Mouse (Mus musculus) brain, embryonic 18.5 days (tissue): ENCODE data around the gene Cog5.

Experiments used
- DNase-seq: peaks from one replicate; pipeline ENCODE4 v3.0.0-alpha.2; 2012; ENCODE audit warnings: low read depth, low spot score

Cog5 gene

DNA sequence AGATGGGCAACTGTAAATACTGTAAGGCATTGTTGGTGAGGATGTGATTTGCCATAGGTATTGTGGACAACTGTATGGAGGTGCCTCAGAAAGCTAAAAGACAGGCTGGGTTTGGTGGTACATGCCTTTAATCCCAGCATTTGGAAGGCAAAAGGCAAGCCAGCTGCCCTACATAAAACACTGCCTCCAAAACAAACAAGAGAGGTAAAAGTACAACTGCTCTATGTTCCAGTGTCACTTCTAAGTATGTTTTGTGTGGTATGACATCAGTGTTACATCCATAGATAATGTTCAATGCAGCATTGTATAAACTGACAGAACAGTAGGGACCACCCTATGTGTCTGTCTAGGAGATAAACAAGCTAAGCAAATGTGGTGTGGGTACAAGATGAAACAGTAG, 237.4 kb downstream of the Cog5 start:
- no peak for DNase-seq

DNA sequence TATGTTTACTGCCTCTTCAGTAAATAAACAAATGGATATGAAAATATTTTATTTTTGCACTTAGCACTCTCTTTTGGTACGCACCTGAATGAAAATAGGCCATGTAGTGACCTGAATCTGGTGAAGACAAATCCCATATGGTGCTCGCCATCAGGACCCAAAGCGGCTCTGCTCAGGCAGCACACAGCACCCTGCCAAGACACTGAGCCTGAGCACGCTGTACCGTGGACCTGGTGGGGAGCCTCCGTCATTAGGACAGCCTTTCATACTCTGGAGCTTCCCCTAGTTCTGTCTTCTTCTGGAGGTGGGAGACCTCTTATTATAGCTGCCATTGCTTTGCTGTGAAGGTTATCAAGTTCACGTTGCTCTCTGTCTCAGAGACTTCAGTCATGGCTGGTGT, 238.1 kb downstream of the Cog5 start:
- no peak for DNase-seq

DNA sequence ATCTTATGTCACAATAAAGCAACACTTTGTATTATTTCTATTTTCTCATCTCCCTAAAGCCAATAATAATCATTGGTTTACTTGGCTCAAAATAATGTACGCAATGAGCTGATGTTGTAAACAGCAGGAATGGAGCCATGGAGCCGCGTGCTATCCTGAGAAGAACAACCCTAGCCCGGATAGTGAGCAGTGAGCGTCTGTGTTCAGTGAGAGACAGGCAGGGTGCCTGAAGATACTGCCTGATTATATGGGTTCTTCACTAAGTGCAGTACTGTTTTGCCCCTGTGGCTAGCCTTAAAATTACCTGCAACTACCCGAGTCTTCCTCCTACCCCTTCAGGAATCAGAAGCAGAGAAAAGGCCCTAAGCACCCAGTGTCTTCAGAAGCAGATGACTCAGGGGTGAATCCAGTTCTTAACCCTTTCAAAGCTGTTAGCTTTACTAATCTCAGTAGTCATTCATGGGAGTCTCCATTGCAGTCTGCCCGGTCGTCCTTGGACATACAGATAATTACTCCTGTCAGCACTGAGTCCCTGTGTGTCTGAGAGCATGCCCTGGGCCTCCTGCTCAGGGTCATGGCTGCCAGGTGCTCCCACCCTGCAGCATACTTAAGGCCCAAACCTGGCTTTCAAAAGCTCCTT, 240.5 kb downstream of the Cog5 start:
- DNase-seq = no peak

DNA sequence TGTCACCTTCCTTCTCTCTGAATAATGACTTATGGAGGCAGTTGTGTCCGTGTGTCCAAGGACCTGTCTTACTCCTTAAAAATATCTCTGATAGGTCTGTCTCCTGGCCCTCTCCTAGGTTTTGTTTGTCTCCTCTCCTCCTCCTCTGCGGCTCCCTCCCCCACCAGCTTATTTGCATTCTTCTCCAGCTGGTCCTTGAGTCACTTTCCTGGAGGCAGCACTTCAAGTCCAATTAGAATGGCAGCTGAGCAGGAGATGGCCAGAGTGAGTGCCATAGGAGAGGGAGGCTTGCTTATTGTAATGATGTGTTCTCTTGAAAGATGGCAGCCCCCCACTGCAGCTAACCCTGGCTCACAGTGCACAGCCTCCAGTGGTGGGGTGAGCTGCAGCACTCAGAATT, 241.2 kb downstream of the Cog5 start:
- DNase-seq = no peak

DNA sequence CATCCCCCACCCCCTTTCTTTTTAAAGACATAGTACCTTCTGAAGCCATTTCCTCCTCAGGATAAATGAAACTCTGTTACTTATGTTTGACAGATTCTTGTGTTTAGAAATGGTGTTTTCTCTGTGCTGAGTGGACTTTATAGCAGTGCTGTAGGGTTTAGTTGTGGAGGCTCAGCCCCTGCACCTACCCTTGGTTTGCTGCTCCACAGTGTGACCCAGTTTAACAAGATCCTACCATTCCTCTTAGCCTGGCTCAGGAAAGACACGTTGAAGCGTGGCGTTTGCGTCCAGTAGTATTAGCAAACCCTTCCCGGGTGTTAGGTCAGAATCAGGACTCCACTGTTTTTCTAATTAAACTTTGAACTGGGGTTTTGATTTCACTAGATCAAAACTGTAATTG, 241.6 kb downstream of the Cog5 start:
- no peak for DNase-seq

DNA sequence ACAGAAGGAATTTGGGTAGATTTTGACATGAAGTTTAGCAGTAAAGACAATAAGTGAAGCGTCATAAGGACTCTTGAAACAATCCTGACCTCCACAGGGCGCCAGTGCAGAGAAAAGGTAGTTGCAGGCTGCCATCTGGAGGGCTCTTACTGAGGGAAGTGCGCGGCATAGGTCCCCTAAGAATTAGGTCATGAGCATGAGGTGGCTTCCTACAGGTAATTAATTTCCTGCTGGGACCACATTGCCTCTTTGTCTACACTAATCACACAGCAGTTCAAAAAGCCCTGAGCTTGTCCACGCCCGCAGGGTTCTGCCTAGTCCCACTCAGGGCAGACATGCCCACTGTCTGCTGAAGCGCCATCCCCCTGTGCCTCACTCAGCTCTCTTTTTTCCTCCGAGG, 242.3 kb downstream of the Cog5 start:
- no peak for DNase-seq

DNA sequence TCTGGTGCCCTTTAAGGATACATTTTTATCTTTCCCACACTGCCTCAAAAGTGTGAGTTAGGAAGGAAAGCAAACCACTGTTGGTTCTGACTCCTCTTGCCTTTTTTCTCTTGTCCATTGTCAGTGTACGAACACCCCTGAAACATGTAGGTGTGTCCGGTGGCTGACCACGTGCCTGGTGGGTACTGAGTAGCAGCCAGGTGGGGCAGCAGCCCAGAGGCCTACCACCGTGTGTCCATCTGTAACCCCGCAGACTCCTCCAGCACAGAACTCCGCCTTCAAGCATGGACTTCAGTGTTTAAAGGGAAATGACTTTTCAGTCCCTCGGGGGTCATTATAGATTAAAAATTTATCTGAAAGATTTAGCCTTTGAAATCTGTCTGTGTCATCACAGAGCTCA, 242.8 kb downstream of the Cog5 start:
- DNase-seq = no peak

DNA sequence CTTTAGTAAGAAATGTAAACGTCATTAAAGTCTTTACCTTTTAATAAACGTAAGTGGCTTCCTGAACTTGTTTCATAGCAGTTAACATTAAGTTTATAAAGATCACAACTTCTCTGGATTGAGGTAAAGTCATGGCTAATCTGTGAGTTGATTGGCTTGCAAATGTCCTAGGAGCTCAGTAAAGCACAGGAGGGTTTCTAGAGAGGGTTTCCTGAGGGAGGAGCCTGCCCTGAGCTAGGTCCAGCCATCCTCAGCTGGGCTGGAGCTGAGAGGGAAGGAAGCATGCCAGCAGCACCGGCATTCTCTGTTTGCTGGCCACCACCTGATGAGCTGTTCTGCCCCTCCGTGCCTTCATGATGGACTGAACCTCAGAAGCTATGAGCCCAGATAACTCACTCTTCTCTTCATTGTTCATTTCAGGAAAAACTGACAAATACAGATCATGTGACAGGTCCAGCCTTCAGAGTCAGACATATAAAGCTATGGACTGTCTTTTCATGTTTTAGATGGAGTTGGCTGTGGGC, 245.8 kb downstream of the Cog5 start:
- no peak for DNase-seq

DNA sequence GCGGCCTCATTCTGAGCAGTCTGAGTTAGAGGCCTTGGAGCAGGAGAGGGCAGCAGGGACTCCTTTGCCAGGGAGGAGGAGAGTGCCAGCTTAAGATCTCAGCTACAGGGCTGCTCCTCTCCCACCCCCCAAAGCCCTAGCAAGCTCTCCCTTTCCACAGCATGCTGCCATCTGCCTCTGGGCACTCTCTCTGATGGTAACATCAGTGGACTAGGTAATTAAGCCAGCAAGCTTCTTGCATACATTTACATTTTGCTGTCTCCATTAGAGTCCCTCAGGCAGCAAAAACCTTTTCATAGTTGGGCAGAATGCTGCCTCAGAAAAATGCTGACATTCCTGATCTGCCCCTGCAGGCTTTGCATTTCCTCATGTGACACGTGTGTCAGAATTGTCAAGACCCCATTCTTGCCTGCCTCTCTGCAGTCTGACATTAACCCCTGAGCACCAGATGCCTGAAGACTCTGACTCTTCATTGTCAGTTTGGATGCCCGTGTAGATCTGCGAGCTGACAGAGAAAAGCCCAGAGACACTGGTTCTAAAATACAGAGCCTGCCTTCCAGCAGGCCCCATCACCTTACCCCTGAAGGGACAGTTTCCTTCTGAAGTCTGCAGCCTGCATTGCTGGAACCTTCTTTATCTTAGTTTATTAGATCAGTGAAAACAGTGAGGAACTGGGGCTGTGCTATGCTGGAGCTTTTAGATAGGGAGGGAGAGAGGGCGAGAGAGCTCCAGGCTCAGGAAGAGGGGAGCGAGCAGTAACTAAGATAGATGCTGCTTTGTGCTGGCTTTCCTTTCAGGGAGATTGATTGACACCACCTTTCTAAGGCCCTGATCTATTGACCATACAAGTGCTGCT, 251.3 kb downstream of the Cog5 start:
- DNase-seq = peak; percentile 59

DNA sequence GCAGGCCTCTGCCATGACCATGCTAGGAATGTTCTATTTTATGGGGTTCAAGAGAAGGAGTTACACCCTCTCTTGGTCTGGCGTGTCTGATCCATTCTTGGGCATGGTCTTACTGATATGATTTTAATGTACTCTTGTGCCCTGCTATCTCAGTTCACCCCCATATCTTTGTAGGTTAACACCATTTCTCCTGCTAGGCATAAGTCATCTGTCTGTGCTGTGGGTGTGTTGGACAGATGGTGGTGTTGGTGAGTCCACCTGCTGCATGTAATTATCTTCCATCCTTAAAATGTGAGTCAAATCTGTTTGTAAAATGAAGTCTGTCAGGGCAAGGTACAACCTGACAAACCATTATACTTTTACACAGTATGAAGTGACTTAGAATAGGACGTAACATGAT, 252.8 kb downstream of the Cog5 start:
- no peak for DNase-seq

DNA sequence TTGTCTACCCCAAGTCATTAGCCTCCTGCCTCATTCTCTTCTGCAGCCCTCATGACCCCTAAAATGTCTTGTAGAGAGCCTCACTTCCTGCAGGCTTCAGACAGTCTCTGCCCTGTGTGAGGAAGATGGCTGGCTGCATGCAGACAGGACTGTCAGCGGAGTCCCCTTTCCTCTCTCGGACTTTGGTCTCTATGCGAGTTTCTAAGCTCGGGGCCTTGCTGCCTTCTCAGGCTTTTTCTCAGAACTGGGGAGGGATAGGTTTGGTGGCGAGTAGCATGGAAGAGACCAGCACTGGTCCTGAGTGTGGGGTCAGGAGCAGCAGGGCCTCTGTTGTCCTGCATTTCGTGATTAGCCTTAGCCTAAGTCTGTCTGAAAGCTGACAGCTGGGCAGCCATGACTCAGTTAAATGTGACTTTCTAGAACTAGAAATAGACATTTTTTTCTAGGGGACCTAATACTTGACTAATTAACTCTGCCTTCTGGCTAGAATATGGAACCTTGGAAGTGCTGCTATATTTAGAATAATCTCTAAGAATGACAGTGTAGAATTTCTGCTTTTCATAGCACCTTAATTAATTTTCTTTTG, 258.4 kb downstream of the Cog5 start:
- DNase-seq = no peak

DNA sequence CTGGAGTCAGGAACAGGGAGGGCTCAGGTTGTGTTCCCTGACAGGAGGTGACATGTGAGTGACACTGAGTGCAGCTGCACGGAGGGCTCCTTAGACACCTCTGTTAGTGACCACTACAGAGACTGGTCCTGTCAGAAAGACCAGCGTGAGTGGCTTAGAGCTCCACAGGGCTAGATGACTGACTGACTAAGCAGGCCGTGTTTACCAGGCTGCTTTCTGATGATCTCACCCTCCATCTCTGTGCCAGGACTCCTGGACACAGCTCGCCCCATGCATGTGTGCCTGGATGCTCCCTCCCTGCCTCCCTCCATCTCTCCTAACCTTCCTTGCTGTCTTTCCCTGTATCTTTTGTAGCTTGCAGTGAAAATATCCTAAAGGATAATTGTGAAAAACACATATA, 258.9 kb downstream of the Cog5 start:
- no peak for DNase-seq

DNA sequence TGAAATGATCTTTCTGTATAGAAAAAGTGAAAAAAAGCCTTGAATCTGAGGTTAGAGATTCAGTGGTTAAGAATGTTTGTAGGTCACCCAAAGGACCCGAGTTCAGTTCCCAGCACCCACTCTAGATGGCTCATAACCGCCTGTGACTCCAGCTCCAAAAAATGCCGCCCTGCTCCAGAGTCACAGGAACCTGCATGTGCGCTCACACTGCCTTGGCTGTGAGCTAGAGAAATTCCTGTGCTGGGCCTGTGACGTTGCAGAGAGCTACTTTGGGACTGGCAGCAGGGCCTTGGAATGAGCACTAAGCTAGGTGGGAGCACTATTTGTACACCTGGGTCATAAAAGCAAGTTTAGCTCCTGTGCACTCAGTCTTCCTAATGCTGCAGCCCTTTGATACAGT, 262.0 kb downstream of the Cog5 start:
- DNase-seq = no peak

DNA sequence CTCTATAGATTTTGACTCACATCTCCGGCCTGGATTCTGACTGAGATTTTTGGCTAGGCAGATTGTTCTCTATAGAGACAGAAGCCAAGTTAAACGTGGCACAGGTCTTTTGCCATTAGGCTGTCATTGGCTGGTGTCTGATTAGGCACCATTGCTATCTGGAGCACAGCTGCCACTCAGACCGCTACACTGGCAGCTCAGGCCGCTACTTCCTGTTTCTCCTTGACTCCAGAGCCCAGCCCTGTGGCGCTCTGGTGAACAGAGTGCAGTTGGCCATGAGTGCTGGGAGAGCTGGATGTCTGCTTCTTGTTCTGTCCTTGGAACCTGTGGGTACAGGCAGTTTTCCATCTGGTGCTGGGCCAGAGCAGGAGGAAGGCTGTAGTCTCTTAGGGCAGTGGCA, 262.6 kb downstream of the Cog5 start:
- DNase-seq = no peak

DNA sequence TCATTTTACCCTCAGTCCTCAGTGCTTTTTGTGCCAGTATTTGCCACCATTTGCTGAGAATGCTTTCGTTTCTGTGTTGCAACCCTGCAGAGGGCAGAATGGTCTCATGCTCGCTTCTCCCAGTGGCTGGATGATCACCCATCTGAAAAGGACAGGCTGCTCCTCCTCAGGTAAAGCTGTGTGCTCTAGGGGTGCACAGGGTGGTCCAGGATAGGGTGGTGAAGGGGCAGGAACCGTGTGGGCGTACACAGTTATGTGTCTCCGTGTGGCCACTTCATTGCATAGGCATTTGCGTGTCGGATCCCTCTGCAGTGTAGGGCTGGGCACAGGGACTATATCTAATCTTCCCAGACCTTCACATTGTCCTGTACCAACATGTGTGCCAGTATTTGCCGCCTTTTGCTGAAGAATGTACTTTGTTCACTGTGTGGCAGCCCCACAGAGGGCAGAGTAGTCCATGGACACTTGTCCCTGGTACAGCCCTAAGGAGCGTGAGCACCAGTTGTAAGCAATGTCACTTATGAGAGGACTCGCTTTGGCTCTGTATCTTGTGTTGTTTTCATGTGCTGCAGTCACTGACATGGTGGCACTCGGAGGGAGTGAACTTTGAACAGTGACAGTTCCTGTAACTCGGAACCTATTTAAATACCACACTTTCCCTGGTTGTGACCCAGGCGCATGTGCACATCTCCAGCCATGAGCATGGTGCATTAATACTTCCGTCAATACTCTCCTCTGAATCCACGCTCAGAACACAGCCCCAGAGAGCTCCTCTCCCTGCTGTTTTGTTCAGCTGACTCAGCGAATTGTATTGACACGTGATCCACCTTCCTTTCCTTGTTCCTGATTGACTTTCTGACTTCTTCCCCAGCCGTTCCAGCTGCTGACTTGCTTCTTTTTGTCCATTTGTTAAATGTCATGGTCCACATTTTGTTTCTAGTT, 266.1 kb downstream of the Cog5 start:
- no peak for DNase-seq

DNA sequence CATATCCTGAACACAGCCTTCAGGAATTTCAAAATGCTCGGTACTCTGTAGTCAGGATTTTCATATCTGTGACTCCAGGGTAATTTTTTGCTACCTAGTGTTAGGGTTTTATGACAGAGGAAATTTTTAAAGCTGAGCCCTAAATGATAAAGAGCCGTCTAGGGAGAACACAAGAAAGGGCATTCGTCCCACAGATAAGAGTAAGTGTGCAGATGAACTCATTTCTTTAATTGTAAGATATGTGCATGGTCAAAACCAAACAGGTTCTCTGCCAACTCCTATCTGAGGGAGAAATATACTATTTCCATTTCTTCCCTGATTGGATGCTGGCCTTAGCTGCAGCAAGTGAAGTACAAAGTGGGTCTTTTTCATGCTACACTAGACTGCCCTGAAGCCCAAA, 269.5 kb downstream of the Cog5 start:
- no peak for DNase-seq

DNA sequence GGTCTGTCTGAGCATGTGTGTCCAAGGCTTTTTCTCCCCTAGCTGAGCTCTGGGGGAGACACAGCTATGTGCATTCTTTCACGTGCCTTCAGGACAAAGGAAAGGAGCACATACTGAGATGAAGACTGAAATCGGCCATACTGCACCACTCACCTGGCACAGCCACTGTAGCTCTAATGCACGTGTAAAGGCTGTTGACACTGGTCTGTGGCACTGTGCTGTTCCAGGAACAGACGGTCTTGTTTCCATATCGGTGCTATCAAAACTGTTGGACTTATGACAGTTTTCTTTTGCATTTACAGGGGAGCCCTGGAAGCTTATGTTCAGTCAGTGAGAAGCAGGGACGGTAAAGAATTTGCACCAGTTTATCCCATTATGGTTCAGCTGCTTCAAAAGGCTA, 270.7 kb downstream of the Cog5 start:
- no peak for DNase-seq

DNA sequence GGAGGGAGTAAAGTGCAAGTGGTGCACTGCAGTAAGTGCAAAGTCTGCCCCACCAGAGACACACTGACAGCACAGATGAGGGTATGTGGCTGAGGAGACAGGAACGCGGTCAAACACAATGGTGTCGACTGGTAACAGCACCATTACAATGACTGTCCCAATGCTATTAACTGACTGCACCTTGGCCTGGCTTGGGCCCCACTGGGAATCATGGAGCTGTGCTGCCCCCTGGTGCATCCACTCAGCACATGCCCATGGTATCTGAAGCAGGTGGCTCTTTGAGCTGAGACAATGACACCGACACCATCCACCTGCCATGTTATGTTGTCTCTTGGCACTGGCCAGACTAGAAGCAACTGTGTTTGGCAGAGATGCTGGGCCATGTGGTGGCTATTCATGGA, 272.0 kb downstream of the Cog5 start:
- no peak for DNase-seq

DNA sequence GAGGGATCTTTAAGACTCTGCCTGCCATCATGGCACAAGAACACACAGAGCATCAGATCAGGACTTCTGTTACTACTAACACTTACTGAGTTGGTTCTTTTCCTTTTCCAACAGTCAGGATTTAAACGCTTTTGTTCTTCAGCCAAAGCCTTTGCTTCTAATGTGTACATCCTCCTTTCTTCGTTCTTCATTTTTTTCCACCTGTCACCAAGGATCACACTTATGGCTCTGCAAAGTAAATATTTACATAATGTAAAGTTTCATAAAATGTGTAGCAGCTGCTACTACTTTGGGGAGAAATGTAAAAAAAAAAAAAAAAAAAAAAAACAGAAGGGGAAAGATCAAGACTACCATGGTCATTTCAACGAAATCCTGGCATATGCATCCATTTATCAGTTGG, 273.8 kb downstream of the Cog5 start:
- no peak for DNase-seq

DNA sequence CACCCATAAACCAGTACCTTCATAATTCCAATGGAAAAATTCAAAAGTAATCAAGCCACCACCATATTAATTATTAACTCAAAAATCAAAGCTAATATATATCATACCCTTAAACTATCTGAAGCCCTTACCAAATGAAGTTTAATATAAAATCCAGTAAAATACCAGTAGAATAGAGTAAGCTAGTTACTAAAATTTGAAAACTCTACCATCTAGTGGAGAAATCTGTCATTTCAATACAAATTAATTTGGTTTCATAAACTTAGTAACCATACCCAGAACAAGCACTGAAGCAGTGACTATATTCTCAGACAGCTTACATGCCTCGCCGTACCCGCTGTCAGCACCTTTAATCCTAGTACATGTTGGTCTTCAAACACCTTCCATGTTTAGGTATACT, 277.1 kb downstream of the Cog5 start:
- DNase-seq = no peak

DNA sequence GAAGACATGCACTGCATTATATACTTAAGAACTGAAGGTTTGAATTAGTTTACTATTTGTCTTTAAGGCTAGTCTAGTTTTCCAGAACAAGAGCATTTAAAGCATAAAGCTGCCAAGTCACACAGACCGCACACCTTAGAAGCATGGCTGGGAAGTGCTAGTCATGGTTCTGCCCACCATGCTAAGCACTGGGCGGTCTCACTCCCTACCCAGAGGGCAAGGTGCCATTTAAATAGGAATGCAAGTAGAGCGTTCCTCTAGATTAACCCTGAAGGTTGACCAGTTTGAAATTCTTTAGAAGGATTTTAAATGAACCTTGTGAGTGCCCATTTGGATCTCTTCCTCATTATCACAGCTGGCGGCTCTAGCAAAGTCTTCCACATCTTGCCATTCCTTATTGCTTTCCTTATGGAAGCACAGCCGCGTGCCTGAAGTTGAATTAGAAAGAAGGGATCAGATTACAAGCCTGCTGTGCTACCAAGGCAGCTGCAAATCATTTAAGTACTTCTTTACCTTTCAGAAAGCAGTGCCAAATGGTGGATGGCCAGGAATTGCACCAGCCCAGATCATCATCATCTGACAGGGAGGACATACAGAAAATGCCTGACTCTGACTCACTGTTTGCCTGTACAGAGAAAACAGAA, 282.1 kb downstream of the Cog5 start:
- no peak for DNase-seq
